Mouse (Mus musculus) myocyte (in vitro differentiated cells): ENCODE measurements at regions not wholly inside any gene's neighbourhood (a gene's known extent, or its start where the extent isn't known, plus 50 kb on each side); places are given as distances from the start of the nearest gene placed in this dataset.

Source experiments
- H3K27me3 ChIP-seq: one replicate; pipeline ENCODE4 v1.6.1; 2011; ENCODE audit not compliant: control insufficient read depth, insufficient read depth, insufficient read length
- H3K36me3 ChIP-seq: one replicate; pipeline ENCODE4 v1.6.1; 2011; ENCODE audit not compliant: control insufficient read depth, insufficient read depth
- H3K4me2 ChIP-seq: one replicate; pipeline ENCODE4 v1.6.1; 2011; ENCODE audit warnings: low read depth, control low read depth
- H3K4me3 ChIP-seq: one replicate; pipeline ENCODE4 v1.5.1; 2011; ENCODE audit warnings: mild to moderate bottlenecking, control low read depth, moderate library complexity
- H3K79me2 ChIP-seq: one replicate; pipeline ENCODE4 v1.6.1; 2011; ENCODE audit not compliant: control insufficient read depth, insufficient read depth
- H3ac ChIP-seq: one replicate; pipeline ENCODE4 v1.6.1; 2011; ENCODE audit not compliant: control insufficient read depth, insufficient read length
- CEBPB ChIP-seq: IDR thresholded peaks from 2 replicates; pipeline ENCODE4 v1.6.1; 2011; ENCODE audit warnings: mild to moderate bottlenecking, moderate library complexity; ENCODE audit not compliant: poor library complexity, insufficient read depth, severe bottlenecking
- E2F4 ChIP-seq: IDR thresholded peaks from one replicate; pipeline ENCODE4 v1.6.1; 2011; ENCODE audit warnings: mild to moderate bottlenecking, control low read depth, moderate library complexity; ENCODE audit not compliant: insufficient read depth
- MAX ChIP-seq: IDR thresholded peaks from one replicate; pipeline ENCODE4 v1.6.1; 2011; ENCODE audit warnings: low read depth, mild to moderate bottlenecking, control low read depth
- MYOD1 ChIP-seq, 3 experiments: IDR thresholded peaks; one replicate each; pipeline ENCODE4 v1.6.1; 2011; ENCODE audit warnings: control low read depth in 2 of 3, low read depth in 2 of 3, mild to moderate bottlenecking in 2 of 3, moderate library complexity in 1 of 3; ENCODE audit not compliant: insufficient read length in 2 of 3, control insufficient read depth in 1 of 3
- MYOG ChIP-seq, 3 experiments: IDR thresholded peaks; one replicate each; pipeline ENCODE4 v1.6.1; 2011; ENCODE audit warnings: control low read depth in 2 of 3, low read depth in 2 of 3, mild to moderate bottlenecking in 2 of 3; ENCODE audit not compliant: insufficient read length in 2 of 3, control insufficient read depth in 1 of 3, insufficient read depth in 1 of 3
- POLR2A ChIP-seq: IDR thresholded peaks from one replicate; pipeline ENCODE4 v1.6.1; 2011; ENCODE audit warnings: low read depth, mild to moderate bottlenecking, control low read depth, moderate library complexity; ENCODE audit not compliant: insufficient read length
- POLR2AphosphoS2 ChIP-seq: IDR thresholded peaks from one replicate; pipeline ENCODE4 v1.6.1; 2011; ENCODE audit warnings: low read depth, control low read depth; ENCODE audit not compliant: insufficient read length
- REST ChIP-seq: IDR thresholded peaks from one replicate; pipeline ENCODE4 v1.6.1; 2011; ENCODE audit warnings: mild to moderate bottlenecking, control low read depth, moderate library complexity; ENCODE audit not compliant: insufficient read depth, insufficient read length
- SRF ChIP-seq: IDR thresholded peaks from one replicate; pipeline ENCODE4 v1.6.1; 2011; ENCODE audit warnings: low read depth; ENCODE audit not compliant: control insufficient read depth, insufficient read length
- TCF12 ChIP-seq: IDR thresholded peaks from one replicate; pipeline ENCODE4 v1.6.1; 2011; ENCODE audit warnings: mild to moderate bottlenecking, control low read depth; ENCODE audit not compliant: poor library complexity, insufficient read depth, severe bottlenecking
- TCF3 ChIP-seq: IDR thresholded peaks from one replicate; pipeline ENCODE4 v1.6.1; 2011; ENCODE audit warnings: low read depth, control low read depth; ENCODE audit not compliant: insufficient read length
- USF1 ChIP-seq: IDR thresholded peaks from one replicate; pipeline ENCODE4 v1.6.1; 2011; ENCODE audit warnings: low read depth, mild to moderate bottlenecking, control low read depth, moderate library complexity

- Histone ChIP-seq H3K79me2 (no peaks in the 10 kb centered on the region), H3K4me3 (no peak overlapping the region), H3K4me2 (no peak overlapping the region), H3ac (no peak overlapping the region), H3K36me3 (no peaks in the 10 kb centered on the region), H3K27me3 (no peaks in the 10 kb centered on the region)
- no peak for TF ChIP-seq CEBPB
- no peak for TF ChIP-seq MAX
- TF ChIP-seq TCF12 = no peak
- TF ChIP-seq SRF = no peak
- TF ChIP-seq MYOG (IDR thresholded peaks at IDR 0.05; ENCODE audit: control insufficient read depth in 1 of 3, insufficient read depth in 1 of 3, insufficient read length in 2 of 3, low read depth in 2 of 3) = no peak
- TF ChIP-seq MYOD1 (IDR thresholded peaks at IDR 0.05; ENCODE audit: control insufficient read depth in 1 of 3, insufficient read length in 2 of 3, low read depth in 2 of 3) = no peak
- TF ChIP-seq POLR2A = no peak
- TF ChIP-seq USF1 = no peak
Observed at GRCm38 (mm10) chr8:42209989-42210388, 793.1 kb upstream of the Frg1 start.

GRCm38 (mm10) chr8:42197257-42197656, 780.4 kb upstream of the Frg1 start:
- no peak for TF ChIP-seq TCF12
- no peak for TF ChIP-seq E2F4
- TF ChIP-seq CEBPB = no peak
- no peak for TF ChIP-seq MYOD1 (IDR thresholded peaks at IDR 0.05; ENCODE audit: control insufficient read depth in 1 of 3, insufficient read length in 2 of 3, low read depth in 2 of 3)
- no peak for TF ChIP-seq TCF3
- no peak for TF ChIP-seq MAX
- no peak for TF ChIP-seq POLR2AphosphoS2
- TF ChIP-seq POLR2A = no peak
- H3K36me3 ChIP-seq = no peaks in the 10 kb centered on the region
- H3K79me2 ChIP-seq = no peaks in the 10 kb centered on the region
- no peak overlapping the region for H3K4me3 ChIP-seq
- no peak overlapping the region for H3ac ChIP-seq
- H3K4me2 ChIP-seq = no peak overlapping the region
- H3K27me3 ChIP-seq = no peaks in the 10 kb centered on the region

- H3K4me3 ChIP-seq = no peak overlapping the region
- H3K36me3 ChIP-seq = no peaks in the 10 kb centered on the region
- H3K4me2 ChIP-seq = no peak overlapping the region
- no peaks in the 10 kb centered on the region for H3K79me2 ChIP-seq
- H3ac ChIP-seq = no peak overlapping the region
- TF ChIP-seq TCF12 = no peak
- no peak for TF ChIP-seq TCF3
- no peak for TF ChIP-seq POLR2A
- H3K27me3 ChIP-seq = no peaks in the 10 kb centered on the region
Observed at GRCm38 (mm10) chr8:42193902-42194550, 777.2 kb upstream of the Frg1 start.

DNA sequence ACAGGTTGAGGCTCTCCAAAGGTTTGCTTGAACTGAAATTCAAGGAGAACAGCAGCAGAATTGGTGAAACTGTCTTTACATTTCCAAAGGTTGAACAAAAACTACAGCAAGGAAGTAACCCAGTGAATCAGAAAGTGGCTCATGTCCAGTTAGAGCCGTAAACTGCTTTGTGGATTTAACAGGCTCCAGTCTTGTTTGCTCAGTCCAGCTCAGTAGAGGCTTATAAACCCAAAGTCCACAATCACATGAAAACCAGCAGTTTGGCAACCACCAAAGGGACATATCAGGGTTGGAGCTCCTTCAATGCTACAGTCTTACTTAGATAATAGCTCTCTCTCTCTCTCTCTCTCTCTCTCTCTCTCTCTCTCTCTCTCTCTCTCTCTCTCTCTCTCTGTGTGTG, 770.2 kb upstream of the Frg1 start:
- Histone ChIP-seq H3K4me2 (no peak overlapping the region), H3K79me2 (no peaks in the 10 kb centered on the region), H3ac (no peak overlapping the region), H3K4me3 (no peak overlapping the region), H3K36me3 (no peaks in the 10 kb centered on the region), H3K27me3 (no peaks in the 10 kb centered on the region)
- no peak for TF ChIP-seq REST
- no peak for TF ChIP-seq USF1

DNA sequence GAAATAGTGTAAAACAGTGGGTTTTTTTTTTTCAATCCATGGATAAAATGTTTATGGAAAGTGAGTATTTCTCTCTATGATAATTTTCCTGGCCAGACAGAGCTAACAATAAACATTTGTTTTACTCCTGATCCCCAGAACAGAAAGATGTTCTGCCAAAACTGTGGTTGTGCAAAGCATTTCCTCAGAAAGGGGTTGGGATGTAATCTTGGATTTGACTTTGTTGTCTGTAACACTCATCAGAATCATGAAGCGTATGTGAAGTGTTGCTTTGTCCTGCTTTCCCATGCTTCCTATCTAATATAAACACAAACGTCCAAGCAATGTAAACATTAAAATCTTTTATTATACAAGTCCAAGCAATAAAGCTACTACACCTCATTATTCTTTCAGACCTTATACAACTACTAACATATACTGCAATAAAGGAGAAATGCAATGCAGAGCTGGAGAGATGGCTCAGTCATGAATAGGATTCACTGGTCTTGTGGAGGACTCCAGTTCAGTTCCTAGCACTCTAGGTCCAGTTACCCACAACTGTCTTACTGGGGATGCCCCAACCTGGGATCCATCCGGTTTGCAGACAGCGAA, 766.5 kb upstream of the Frg1 start:
- H3ac ChIP-seq = no peak overlapping the region
- no peaks in the 10 kb centered on the region for H3K36me3 ChIP-seq
- H3K27me3 ChIP-seq = no peaks in the 10 kb centered on the region
- H3K4me3 ChIP-seq = no peak overlapping the region
- no peak overlapping the region for H3K4me2 ChIP-seq
- TF ChIP-seq TCF3 (no peak), POLR2A (no peak), CEBPB (no peak), MYOG (IDR thresholded peaks at IDR 0.05; ENCODE audit: control insufficient read depth in 1 of 3, insufficient read depth in 1 of 3, insufficient read length in 2 of 3, low read depth in 2 of 3) (no peak), MAX (no peak), REST (no peak), MYOD1 (IDR thresholded peaks at IDR 0.05; ENCODE audit: control insufficient read depth in 1 of 3, insufficient read length in 2 of 3, low read depth in 2 of 3) (no peak), E2F4 (no peak), TCF12 (no peak), SRF (no peak), USF1 (no peak)
- H3K79me2 ChIP-seq = no peaks in the 10 kb centered on the region
